8 mouse cellular contexts compared by ENCODE assay signal in the genomic region with DNA sequence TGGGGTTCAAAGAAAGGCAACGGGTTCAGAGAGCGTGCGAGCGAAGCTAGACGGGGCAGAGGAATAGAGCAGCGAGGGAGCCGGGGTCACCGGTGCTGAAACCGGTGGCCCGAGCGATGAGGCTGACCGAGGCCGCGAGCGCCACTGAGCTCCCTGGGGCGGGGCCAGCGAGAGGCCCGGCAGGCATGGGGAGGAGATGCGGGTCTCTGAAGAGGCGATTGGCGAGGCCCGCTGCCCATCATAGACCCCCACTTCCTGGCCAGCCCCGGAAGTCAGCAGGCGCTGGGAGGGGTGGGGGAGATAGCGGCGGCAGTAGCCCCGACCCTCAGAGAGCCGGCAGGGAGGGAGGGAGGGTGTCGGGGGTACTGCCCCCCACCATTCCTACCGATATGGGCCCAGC. TPM values are rescaled to one million over a fixed set of nuclear protein-coding genes. Genes with fewer than 3 reads are reported as not detected.
DNase-seq lines count a peak whose midpoint lies in the region; ATAC-seq lines count a peak whose summit lies in the region.

No protein-coding gene starts in this region.

- ATAC-seq in erythroid progenitor cell, adult 5-6 weeks (replicated peaks; ENCODE audit: low FRiP score, poor library complexity, severe bottlenecking), result peak; percentile 48
- ATAC-seq in heart, embryonic 13.5 days (ENCODE audit: extremely low read depth, insufficient number of reproducible peaks, low FRiP score, low TSS enrichment), result peak; percentile 35; the same call in 1 of the 2 replicates
- ATAC-seq in liver, embryonic 12.5 days, result peak; percentile 49

- peaks cover 25% of the 10 kb centered on the region for H3K36me3 ChIP-seq in heart, embryonic 13.5 days
- H3K36me3 ChIP-seq in liver, embryonic 12.5 days, result peaks cover 33% of the 10 kb centered on the region
- 0 out of 2 replicates have a peak, but pooled peaks cover 3% of the 10 kb centered on the region for H3K36me3 ChIP-seq in splenic B cell, adult 2 months (ENCODE audit: control insufficient read depth, insufficient read depth, low read length, poor library complexity, severe bottlenecking)

- peak overlapping the region; percentile 97 for H3K9ac ChIP-seq in heart, embryonic 13.5 days
- H3K9ac ChIP-seq in liver, embryonic 12.5 days, result peak overlapping the region; percentile 99

- H3K27ac ChIP-seq in brown adipose tissue, adult 24 weeks (replicated peaks; ENCODE audit: low read depth, low read length), result peak overlapping the region; percentile 98
- H3K27ac ChIP-seq in heart, embryonic 13.5 days (replicated peaks), result peak overlapping the region; percentile 94
- H3K27ac ChIP-seq in liver, embryonic 12.5 days, result peak overlapping the region; percentile 91

- peak overlapping the region; percentile 97 for H3K4me2 ChIP-seq in heart, embryonic 13.5 days
- peak overlapping the region; percentile 92 for H3K4me2 ChIP-seq in liver, embryonic 12.5 days

- peak; percentile 95 for DNase-seq in CD4-positive, CD25-positive, alpha-beta regulatory T cell, adult 2 months (ENCODE audit: low read depth, low spot score)
- DNase-seq in kidney, postnatal 10 days, result peak; percentile 99
- peak; percentile 94 for DNase-seq in naive thymus-derived CD4-positive, alpha-beta T cell, adult 2 months (ENCODE audit: low read depth)
- DNase-seq in splenic B cell, adult 2 months (ENCODE audit: low read depth, low spot score), result peak; percentile 95

- H3K9me3 ChIP-seq in heart, embryonic 13.5 days, result no peaks in the 10 kb centered on the region
- no peaks in the 10 kb centered on the region for H3K9me3 ChIP-seq in liver, embryonic 12.5 days (replicated peaks)

- H3K4me3 ChIP-seq in brown adipose tissue, adult 24 weeks (ENCODE audit: insufficient read depth, low read depth, low read length), result peak overlapping the region; percentile 75
- peak overlapping the region; percentile 88 for H3K4me3 ChIP-seq in heart, embryonic 13.5 days
- peak overlapping the region; percentile 98 for H3K4me3 ChIP-seq in liver, embryonic 12.5 days

- H3K4me1 ChIP-seq in brown adipose tissue, adult 24 weeks (ENCODE audit: control insufficient read depth, insufficient read depth, insufficient read length, low read length), result peaks cover 14% of the 10 kb centered on the region
- H3K4me1 ChIP-seq in heart, embryonic 13.5 days, result peaks cover 49% of the 10 kb centered on the region
- peaks cover 59% of the 10 kb centered on the region for H3K4me1 ChIP-seq in liver, embryonic 12.5 days

- under 1% methylated on average over 25 of the region's 30 CpGs for WGBS in heart, embryonic 13.5 days
- WGBS in liver, embryonic 12.5 days (ENCODE audit: insufficient replicate concordance), result 1% methylated on average over 26 of the region's 30 CpGs

- no peaks in the 10 kb centered on the region for H3K27me3 ChIP-seq in heart, embryonic 13.5 days (replicated peaks)
- H3K27me3 ChIP-seq in liver, embryonic 12.5 days (replicated peaks), result no peaks in the 10 kb centered on the region
- H3K27me3 ChIP-seq in splenic B cell, adult 2 months (ENCODE audit: control insufficient read depth, insufficient read depth, low read length, poor library complexity, severe bottlenecking), result no peaks in the 10 kb centered on the region

RNA-seq across cellular contexts. Expression of a gene that starts 1.5 kb away (rescaled TPM):
- 89.0 and 120 TPM in 2 replicates for polyA plus RNA-seq in brown adipose tissue, adult 24 weeks (2012; ENCODE audit: insufficient read depth, insufficient read length, missing spikeins)
- 12.6 and 17.3 TPM in 2 replicates for total RNA-seq in erythroid progenitor cell, adult 5-6 weeks (2015; ENCODE audit: low replicate concordance)
- total RNA-seq in erythroid progenitor cell, adult 5-6 weeks (2017; ENCODE audit: low replicate concordance), result 8.0 and 10.3 TPM in 2 replicates
- 53.6 and 54.2 TPM in 2 replicates for polyA plus RNA-seq in heart, embryonic 13.5 days (2015; fragmentation: Nextera tagmentation; extraction: Ambion mirVana)
- 31.2 and 31.7 TPM in 2 replicates for polyA plus RNA-seq in liver, embryonic 12.5 days (2016; fragmentation: Nextera tagmentation; extraction: Ambion mirVana)

RNA-seq across cellular contexts. Expression of a gene that starts 2.1 kb away (rescaled TPM):
- 104 and 110 TPM in 2 replicates for polyA plus RNA-seq in brown adipose tissue, adult 24 weeks (2012; ENCODE audit: insufficient read depth, insufficient read length, missing spikeins)
- 39.4 and 63.8 TPM in 2 replicates for total RNA-seq in erythroid progenitor cell, adult 5-6 weeks (2015; ENCODE audit: low replicate concordance)
- total RNA-seq in erythroid progenitor cell, adult 5-6 weeks (2017; ENCODE audit: low replicate concordance), result 16.6 and 24.9 TPM in 2 replicates
- 106 and 120 TPM in 2 replicates for polyA plus RNA-seq in heart, embryonic 13.5 days (2015; fragmentation: Nextera tagmentation; extraction: Ambion mirVana)
- polyA plus RNA-seq in liver, embryonic 12.5 days (2016; fragmentation: Nextera tagmentation; extraction: Ambion mirVana), result 94.8 and 101 TPM in 2 replicates

RNA-seq across cellular contexts. Expression of a gene that starts 7.9 kb away (rescaled TPM):
- not detected in 2 replicates for polyA plus RNA-seq in brown adipose tissue, adult 24 weeks (2012; ENCODE audit: insufficient read depth, insufficient read length, missing spikeins)
- total RNA-seq in erythroid progenitor cell, adult 5-6 weeks (2015; ENCODE audit: low replicate concordance), result 0.84 and 1.1 TPM in 2 replicates
- 1.7 TPM in 1 of 2 replicates, not detected in the other for total RNA-seq in erythroid progenitor cell, adult 5-6 weeks (2017; ENCODE audit: low replicate concordance)
- 3.7 and 4.0 TPM in 2 replicates for polyA plus RNA-seq in heart, embryonic 13.5 days (2015; fragmentation: Nextera tagmentation; extraction: Ambion mirVana)
- polyA plus RNA-seq in liver, embryonic 12.5 days (2016; fragmentation: Nextera tagmentation; extraction: Ambion mirVana), result 1.3 and 1.5 TPM in 2 replicates

RNA-seq across cellular contexts. Expression of a gene that starts 10.2 kb away (rescaled TPM):
- 1.4 TPM in 1 of 2 replicates, not detected in the other for polyA plus RNA-seq in brown adipose tissue, adult 24 weeks (2012; ENCODE audit: insufficient read depth, insufficient read length, missing spikeins)
- 3.2 TPM in 1 of 2 replicates, not detected in the other for total RNA-seq in erythroid progenitor cell, adult 5-6 weeks (2015; ENCODE audit: low replicate concordance)
- total RNA-seq in erythroid progenitor cell, adult 5-6 weeks (2017; ENCODE audit: low replicate concordance), result not detected in 2 replicates
- polyA plus RNA-seq in heart, embryonic 13.5 days (2015; fragmentation: Nextera tagmentation; extraction: Ambion mirVana), result 1.0 and 1.2 TPM in 2 replicates
- polyA plus RNA-seq in liver, embryonic 12.5 days (2016; fragmentation: Nextera tagmentation; extraction: Ambion mirVana), result 0.45 and 0.50 TPM in 2 replicates

RNA-seq across cellular contexts. Expression of a gene that starts 14.5 kb away (rescaled TPM):
- polyA plus RNA-seq in brown adipose tissue, adult 24 weeks (2012; ENCODE audit: insufficient read depth, insufficient read length, missing spikeins), result 19.9 and 35.5 TPM in 2 replicates
- 8.3 and 9.2 TPM in 2 replicates for total RNA-seq in erythroid progenitor cell, adult 5-6 weeks (2015; ENCODE audit: low replicate concordance)
- total RNA-seq in erythroid progenitor cell, adult 5-6 weeks (2017; ENCODE audit: low replicate concordance), result 8.7 and 19.7 TPM in 2 replicates
- 7.0 and 7.3 TPM in 2 replicates for polyA plus RNA-seq in heart, embryonic 13.5 days (2015; fragmentation: Nextera tagmentation; extraction: Ambion mirVana)
- 6.9 and 8.3 TPM in 2 replicates for polyA plus RNA-seq in liver, embryonic 12.5 days (2016; fragmentation: Nextera tagmentation; extraction: Ambion mirVana)

Comparison
In these comparisons a context has a peak if more than half of its experiments do, and no peak if none do; other contexts are left out.
1. Peak in every context shown above with its lines: DNase-seq, ATAC-seq, H3K4me3 ChIP-seq and H3K27ac ChIP-seq.